Mouse (Mus musculus) adrenal gland, postnatal 4 days (tissue): ENCODE data around the gene Mis12. TPM values are rescaled to one million over a fixed set of nuclear protein-coding genes. Genes with fewer than 3 reads are reported as not detected.

Experiments
- DNase-seq, 2 experiments: peaks; one replicate each; pipeline ENCODE4 v3.0.0; 2021 to 2022; ENCODE audit warnings: low spot score in 2 of 2, mixed read lengths in 2 of 2
- long read RNA-seq, 2 experiments: library from polyadenylated mRNA; stranded (forward); transcript quantifications; one replicate each; pipeline ENCODE4 v2.0.0; 2021
- total RNA-seq, 2 experiments: library from RNA; stranded (reverse); gene quantifications; 2 replicates each; pipeline ENCODE4 v1.2.3; 2021

The Mis12 gene
- 10 to 100 TPM; 17.9 to 22.7 TPM for total RNA-seq
- long read RNA-seq, experiment 1, transcript Mis12-201 (3 exons, 3,003 nt): major isoform, 6 of 13 reads
- long read RNA-seq, experiment 1, partial matches to known transcripts: 0 of 13 reads
- long read RNA-seq, experiment 1, other reads (novel, unspliced or antisense): 6 of 13 reads
- long read RNA-seq, experiment 2, transcript Mis12-201 (3 exons, 3,003 nt): major isoform, 17 of 29 reads
- long read RNA-seq, experiment 2, partial matches to known transcripts: 2 of 29 reads
- long read RNA-seq, experiment 2, other reads (novel, unspliced or antisense): 5 of 29 reads

- DNase-seq: peak; percentile 96 to 97
Observed at GRCm38 (mm10) chr11:71019201-71020068, at the start of gene Mis12, which contains the start of gene Derl2. TSS of gene Mis12 (plus strand) at chr11:71019611. TSS of gene Derl2 (minus strand) at chr11:71019841.

DNA sequence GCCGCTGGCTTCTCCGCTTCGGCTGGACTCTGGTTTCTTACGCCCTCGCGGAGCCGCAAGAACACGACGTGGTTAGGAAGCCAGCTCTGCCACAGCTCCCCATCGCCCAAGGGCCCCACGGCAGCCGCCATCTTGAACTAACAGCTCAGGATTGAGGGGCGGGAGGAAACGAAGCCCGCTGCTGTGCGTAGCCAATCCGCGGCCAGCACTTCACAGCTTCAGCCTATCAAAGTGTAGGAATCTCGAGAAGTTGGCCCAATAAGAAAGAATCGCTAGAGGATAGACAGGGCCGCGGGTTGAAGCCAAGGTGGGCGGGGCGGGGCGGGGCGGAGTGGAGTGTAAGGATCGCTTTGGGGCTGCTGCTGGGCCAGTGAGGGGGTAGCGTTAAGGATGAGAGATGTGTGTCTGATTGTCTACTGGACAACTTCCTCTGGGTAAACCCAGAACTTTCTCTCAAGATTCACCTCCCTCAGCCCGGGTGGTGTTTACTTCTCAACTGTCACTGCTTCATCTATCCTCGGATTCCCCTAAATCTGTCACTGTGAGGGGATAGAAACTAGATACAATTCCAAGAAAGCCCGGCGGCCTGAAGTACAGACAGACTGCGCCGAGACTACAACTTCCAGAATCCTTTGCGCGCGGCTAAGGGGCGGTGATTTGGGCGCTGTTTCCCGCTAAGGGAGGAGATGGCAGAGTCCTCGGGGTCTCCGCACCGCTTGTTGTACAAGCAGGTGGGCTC, 49.4 kb upstream of the Mis12 start, which contains the start of the genes Nup88 and Rpain:
TSS of gene Nup88 (minus strand) at position 153 of the 739 bp plus-strand sequence.
TSS of gene Rpain (plus strand) at position 393 of the 739 bp plus-strand sequence.
- peak; percentile 76 to 82 for DNase-seq

DNA sequence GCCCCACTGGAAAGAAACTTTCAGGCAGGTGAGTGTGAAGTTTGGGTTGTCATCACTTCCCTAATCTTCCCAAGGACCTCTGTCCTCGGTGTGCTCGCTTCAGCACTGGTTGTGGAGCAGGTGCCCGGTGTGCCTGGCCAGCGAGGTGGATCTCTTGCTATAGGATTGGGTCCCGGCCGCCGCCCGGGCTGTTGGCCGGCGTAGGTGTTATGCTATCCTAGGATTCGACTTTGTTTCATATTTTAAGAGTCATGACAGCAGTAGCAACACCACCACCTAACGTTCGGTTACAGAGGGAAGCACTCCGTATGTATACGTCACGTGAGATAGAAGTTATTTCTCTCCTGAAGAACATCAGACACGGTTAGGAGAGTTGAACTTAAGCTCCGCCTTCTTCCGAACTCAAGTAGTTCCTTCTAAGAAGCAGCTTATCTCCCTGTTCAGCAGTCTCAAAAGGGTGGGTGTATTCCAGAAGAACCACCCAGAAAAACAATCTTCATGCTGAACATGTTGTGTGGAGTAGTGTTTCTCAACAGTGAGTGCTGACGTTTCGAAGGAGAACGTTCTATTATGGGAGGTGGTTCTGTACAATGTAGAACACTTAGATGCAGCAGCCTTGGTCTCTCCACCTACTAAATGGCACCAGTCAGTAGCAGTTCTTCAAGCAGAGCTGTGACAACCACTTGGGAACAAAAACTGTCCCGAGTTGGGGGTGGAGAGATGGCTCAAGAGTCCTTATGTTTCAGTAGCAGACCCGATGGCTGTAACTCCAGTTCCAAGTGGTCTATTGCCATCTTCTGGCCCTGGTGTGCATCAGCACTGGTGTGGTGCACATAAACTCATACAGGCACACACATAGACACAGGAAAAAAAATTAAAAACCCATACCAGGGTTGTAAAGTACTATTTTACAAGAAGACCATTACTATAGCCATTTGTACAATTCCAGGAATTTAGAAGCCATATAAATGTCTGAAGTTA, 48.6 kb upstream of the Mis12 start:
- DNase-seq: no peak

- no peak for DNase-seq
Observed at GRCm38 (mm10) chr11:70972586-70972985, 46.8 kb upstream of the Mis12 start.

DNA sequence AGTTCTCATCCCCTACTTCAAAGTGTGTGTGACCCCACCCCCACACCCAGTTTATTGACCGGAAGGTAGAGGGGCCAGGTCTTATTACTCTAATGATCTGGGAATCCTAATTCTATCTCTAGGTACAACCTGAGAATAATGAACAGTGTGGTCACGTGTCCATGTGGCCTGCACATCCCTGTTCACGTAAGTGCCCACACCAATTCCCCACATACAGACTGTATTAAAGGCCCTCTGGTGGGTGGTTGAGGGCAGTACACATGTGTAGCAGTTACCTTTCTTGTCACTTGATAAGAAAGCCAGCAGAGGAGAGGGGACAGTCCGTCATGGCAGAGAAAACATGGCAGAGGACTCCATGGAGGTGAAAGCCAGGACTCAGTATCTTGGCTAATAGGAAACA, 45.5 kb upstream of the Mis12 start:
- DNase-seq: no peak

GRCm38 (mm10) chr11:70975193-70975592, 44.2 kb upstream of the Mis12 start:
- DNase-seq: no peak

DNA sequence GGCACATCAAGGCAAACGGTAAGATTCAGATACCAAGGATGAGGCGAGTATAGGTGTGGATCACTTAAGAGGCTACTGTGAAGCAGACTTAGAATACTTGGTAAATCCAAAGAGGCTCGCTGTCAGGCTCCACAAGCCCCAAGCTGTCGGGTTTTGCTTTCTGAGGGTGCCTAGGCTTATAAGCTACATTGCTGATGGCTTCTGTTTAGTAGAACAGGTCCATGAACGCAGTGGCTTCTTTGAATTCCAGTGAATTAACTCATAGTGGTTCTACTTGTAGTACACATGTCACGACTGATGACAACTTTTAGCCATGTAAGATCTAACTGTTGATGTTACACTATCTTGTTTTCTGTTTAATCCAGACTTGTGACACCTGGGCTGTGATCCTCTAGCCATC, 42.1 kb upstream of the Mis12 start:
- DNase-seq: no peak

DNA sequence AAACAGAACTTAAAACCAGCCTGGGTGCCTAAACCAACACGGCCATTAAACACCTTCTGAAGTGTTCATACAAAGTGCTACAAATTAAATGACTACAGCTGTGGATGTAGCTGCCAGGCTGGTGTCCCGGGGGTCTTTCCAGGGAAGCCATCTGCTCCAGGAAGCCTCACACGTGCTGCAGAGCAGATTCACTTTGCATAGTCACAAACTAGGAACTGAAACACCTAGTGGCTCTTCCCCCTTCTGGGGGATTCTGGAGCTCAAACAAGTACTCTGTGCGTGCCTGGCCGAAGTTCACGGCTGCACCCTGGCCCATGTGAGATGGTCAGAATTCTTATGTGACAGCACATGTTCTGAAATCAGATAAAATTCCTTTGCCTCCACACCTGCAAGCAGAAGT, 39.2 kb upstream of the Mis12 start:
- DNase-seq: no peak

DNA sequence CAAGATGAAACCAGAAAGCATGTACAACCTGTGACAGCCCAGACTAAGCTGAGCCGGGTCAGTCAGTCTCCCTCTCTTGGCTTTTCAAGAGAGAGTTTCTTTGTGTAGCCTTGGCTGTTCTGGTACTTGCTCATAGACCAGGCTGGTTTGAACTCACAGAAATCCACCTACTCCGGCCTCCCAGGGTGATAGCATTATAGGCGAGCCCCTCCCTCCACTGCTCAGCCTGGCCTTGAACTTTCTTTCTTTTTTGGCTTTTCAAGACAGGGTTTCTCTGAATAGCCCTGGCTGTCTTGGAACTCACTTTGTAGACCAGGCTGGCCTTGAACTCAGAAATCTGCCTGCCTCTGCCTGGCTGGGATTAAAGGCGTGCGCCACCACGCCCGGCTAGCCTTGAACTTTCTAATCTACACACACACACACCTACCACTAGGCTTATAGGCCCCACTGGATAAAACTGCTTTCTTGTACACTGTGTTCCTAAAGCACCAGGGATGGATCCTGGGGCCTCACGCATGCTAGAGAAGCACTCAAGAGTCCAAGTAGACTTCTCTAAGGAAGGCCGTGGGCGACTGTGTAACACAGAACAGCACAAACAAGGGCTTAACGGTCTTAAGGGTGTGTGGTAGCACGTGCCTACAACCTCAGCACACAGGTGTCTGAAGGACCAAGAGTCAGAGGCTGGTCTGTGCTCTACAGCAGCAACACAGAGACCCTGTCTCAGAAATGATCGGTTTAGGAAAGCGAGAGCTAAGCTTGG, 38.5 kb upstream of the Mis12 start:
- DNase-seq: no peak

- DNase-seq: no peak
Observed at GRCm38 (mm10) chr11:70982030-70982429, 37.4 kb upstream of the Mis12 start.

DNA sequence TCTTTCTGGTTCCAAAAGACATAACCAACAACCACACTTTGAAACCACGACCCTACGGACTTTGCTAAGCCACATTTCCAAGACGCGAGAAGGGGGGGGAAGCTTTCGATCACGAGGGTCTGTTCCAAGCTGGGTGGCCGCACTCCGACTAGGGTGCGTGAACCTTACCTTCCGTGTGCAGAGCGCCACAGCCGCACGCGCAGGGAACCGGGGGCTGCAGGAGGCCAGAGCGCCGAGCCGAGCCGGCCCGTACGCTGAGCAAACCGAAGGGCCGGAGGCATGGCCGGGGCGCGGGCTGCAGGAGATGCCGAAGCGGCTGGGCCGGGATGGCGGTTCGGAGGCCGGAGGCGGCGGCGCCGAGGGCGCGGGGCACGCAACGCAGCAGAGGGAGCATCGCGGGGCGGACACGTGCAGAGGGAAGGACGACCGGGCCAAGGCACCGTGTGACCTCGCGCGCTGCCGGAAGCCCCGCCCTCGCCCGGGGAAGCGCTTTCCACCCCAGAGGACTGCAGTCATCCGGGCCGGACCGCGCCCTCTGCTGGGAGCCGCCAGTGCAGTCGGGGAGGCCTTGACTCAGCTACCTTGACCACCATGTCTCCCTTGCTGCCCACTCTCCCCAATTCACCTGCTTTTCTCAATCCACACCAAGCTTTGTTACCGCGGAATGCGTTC, 36.7 kb upstream of the Mis12 start, which contains the start of gene C1qbp:
TSS of gene C1qbp (minus strand) at position 470 of the 672 bp plus-strand sequence.
- peak; percentile 89 to 95 for DNase-seq

- DNase-seq: no peak
Observed at GRCm38 (mm10) chr11:71001167-71001566, 18.2 kb upstream of the Mis12 start.

- peak in 1 of 2 experiments; percentile 36 for DNase-seq
Observed at GRCm38 (mm10) chr11:71003611-71004315, 15.6 kb upstream of the Mis12 start.

- peak; percentile 89 to 93 for DNase-seq
Observed at GRCm38 (mm10) chr11:71004316-71004773, 15.1 kb upstream of the Mis12 start, which contains the start of gene Dhx33. TSS of gene Dhx33 (minus strand) at chr11:71004437.

DNA sequence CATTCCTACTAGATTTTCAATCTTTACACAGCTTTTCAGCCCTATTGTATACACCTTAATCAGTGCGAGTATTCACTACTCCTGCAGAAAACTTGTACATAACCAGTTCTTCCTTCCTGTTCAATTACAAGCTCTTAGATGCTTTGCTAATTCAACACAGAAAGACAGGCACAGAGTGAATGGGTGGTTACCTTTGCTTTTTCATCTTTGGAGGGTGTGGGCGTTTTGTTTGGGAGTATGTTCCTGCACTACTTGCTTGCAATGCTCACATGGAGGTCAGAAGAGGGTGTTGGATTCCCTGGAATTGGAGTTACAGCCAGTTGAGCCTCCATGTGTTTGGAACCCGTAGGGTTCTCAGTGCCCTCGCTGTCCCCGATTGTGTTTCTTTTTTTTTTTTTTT, 14.4 kb upstream of the Mis12 start:
- no peak for DNase-seq

GRCm38 (mm10) chr11:71007026-71007425, 12.4 kb upstream of the Mis12 start:
- DNase-seq: no peak

DNA sequence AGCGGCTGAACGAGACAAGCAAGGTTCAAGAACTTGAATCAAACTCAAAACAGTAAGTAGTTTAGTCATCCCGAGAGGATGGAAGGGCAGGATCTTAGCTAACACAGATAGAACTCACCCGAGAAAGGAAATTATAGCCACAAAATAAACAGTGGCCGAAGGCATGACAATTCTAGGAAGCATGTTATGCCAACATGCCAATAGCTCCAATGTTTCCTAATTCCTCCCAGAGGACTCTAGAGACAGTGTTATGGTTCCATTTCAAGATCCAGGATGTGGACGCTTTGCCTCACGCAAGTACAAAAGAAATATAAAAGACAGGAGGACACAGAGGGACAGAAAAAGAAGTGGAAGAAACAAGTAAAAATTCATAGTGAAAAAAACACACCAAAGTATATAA, 11.6 kb upstream of the Mis12 start:
- no peak for DNase-seq

- no peak for DNase-seq
Observed at GRCm38 (mm10) chr11:71008321-71008720, 11.1 kb upstream of the Mis12 start.
